Mouse (Mus musculus) embryonic facial prominence, embryonic 13.5 days (tissue): ENCODE data around the gene 4930415O20Rik. TPM values are rescaled to one million over a fixed set of nuclear protein-coding genes. Genes with fewer than 3 reads are reported as not detected.

Experiments used
- ATAC-seq: fragments of 200-750 bp; cut with Nextera tagmentation; 2 replicates; pipeline ENCODE4 v1.8.0; 2017; ENCODE audit warnings: low read depth; ENCODE audit not compliant: insufficient number of reproducible peaks, insufficient read depth, low FRiP score, low TSS enrichment
- H3K27ac ChIP-seq: fragments of 300-500 bp; sonication (generic); 2 replicates; pipeline ENCODE4 v1.5.1; 2015; ENCODE audit warnings: moderate library complexity, mild to moderate bottlenecking, inconsistent platforms
- H3K27me3 ChIP-seq: fragments of 300-500 bp; sonication (generic); 2 replicates; pipeline ENCODE4 v1.6.1; 2015; ENCODE audit warnings: mild to moderate bottlenecking, inconsistent platforms
- H3K36me3 ChIP-seq: fragments of 300-500 bp; sonication (generic); 2 replicates; pipeline ENCODE4 v1.6.1; 2015; ENCODE audit warnings: mild to moderate bottlenecking, inconsistent platforms
- H3K4me1 ChIP-seq: fragments of 300-500 bp; sonication (generic); 2 replicates; pipeline ENCODE4 v1.6.1; 2015; ENCODE audit warnings: inconsistent platforms
- H3K4me2 ChIP-seq: fragments of 300-500 bp; sonication (generic); 2 replicates; pipeline ENCODE4 v1.6.1; 2015; ENCODE audit warnings: moderate library complexity, mild to moderate bottlenecking, inconsistent platforms
- H3K4me3 ChIP-seq: fragments of 300-500 bp; sonication (generic); 2 replicates; pipeline ENCODE4 v1.5.1; 2015; ENCODE audit warnings: mild to moderate bottlenecking, inconsistent platforms
- H3K9ac ChIP-seq: fragments of 300-500 bp; sonication (generic); 2 replicates; pipeline ENCODE4 v1.6.1; 2015; ENCODE audit warnings: mild to moderate bottlenecking, inconsistent platforms
- H3K9me3 ChIP-seq: fragments of 300-500 bp; sonication (generic); 2 replicates; pipeline ENCODE4 v1.6.1; 2016; ENCODE audit warnings: inconsistent platforms
- WGBS: fragments of 180-500 bp; shearing (Covaris S2); methylation state at CpG from one replicate; pipeline ENCODE4 v1.1.7; 2015; ENCODE audit warnings: mixed read lengths; 5-methylcytosine and 5-hydroxymethylcytosine counted together
- polyA plus RNA-seq: library from polyadenylated mRNA; unstranded; fragments of >200 nt; fragmentation: Nextera tagmentation; extraction: Ambion mirVana; gene quantifications from 2 replicates; pipeline ENCODE4 v1.2.1, GENCODE M21; 2015

4930415O20Rik gene
- polyA plus RNA-seq, 1 experiment from 2014 or later: not detected

- 9% methylated on average over 7 of the region's 7 CpGs for WGBS
Measured at GRCm38 (mm10) chr15:98622199-98622598, 51.4 kb downstream of the 4930415O20Rik start.

GRCm38 (mm10) chr15:98622721-98623120, 51.9 kb downstream of the 4930415O20Rik start:
- Histone ChIP-seq H3K4me3 (no peak overlapping the region), H3K4me1 (peaks cover 15% of the 10 kb centered on the region), H3K9me3 (no peaks in the 10 kb centered on the region), H3K9ac (no peak overlapping the region), H3K4me2 (no peak overlapping the region; the same call in 1 of the 2 replicates), H3K27ac (no peak overlapping the region), H3K27me3 (no peaks in the 10 kb centered on the region), H3K36me3 (no peaks in the 10 kb centered on the region)
- no peak for ATAC-seq
- WGBS: 19% methylated on average over 6 of the region's 6 CpGs

More at GRCm38 (mm10) chr15:98622199-98622598, 51.4 kb downstream of the 4930415O20Rik start:
- Histone ChIP-seq H3K4me3 (no peak overlapping the region), H3K36me3 (no peaks in the 10 kb centered on the region), H3K9me3 (no peaks in the 10 kb centered on the region), H3K27me3 (no peaks in the 10 kb centered on the region), H3K27ac (no peak overlapping the region), H3K4me2 (peak overlapping the region; percentile 20; the same call in 1 of the 2 replicates), H3K9ac (no peak overlapping the region), H3K4me1 (peaks cover 15% of the 10 kb centered on the region)
- ATAC-seq: no peak

GRCm38 (mm10) chr15:98623361-98623821, 52.6 kb downstream of the 4930415O20Rik start:
- Histone ChIP-seq H3K9me3 (no peaks in the 10 kb centered on the region), H3K27me3 (peaks cover 5% of the 10 kb centered on the region; the same call in 1 of the 2 replicates), H3K9ac (no peak overlapping the region), H3K4me1 (peaks cover 16% of the 10 kb centered on the region), H3K36me3 (no peaks in the 10 kb centered on the region), H3K4me3 (no peak overlapping the region), H3K4me2 (no peak overlapping the region), H3K27ac (no peak overlapping the region)
- WGBS: 49% methylated on average over 5 of the region's 5 CpGs
- ATAC-seq: no peak

GRCm38 (mm10) chr15:98626078-98626477, 55.3 kb downstream of the 4930415O20Rik start:
- H3K4me2 ChIP-seq: no peak overlapping the region
- peaks cover 38% of the 10 kb centered on the region for H3K4me1 ChIP-seq
- no peak for ATAC-seq
- 18% methylated on average over 8 of the region's 8 CpGs for whole genome bisulfite sequencing
- no peak overlapping the region for H3K9ac ChIP-seq
- H3K27me3 ChIP-seq: peaks cover 30% of the 10 kb centered on the region
- H3K4me3 ChIP-seq: no peak overlapping the region
- H3K27ac ChIP-seq: no peak overlapping the region
- H3K36me3 ChIP-seq: no peaks in the 10 kb centered on the region
- H3K9me3 ChIP-seq: no peaks in the 10 kb centered on the region

GRCm38 (mm10) chr15:98626487-98627212, 55.8 kb downstream of the 4930415O20Rik start:
- Histone ChIP-seq H3K27ac (no peak overlapping the region), H3K4me1 (peaks cover 44% of the 10 kb centered on the region), H3K36me3 (no peaks in the 10 kb centered on the region), H3K27me3 (peaks cover 36% of the 10 kb centered on the region), H3K4me3 (no peak overlapping the region), H3K9ac (no peak overlapping the region), H3K4me2 (no peak overlapping the region), H3K9me3 (no peaks in the 10 kb centered on the region)
- no peak for ATAC-seq
- 66% methylated on average over 7 of the region's 7 CpGs for WGBS

- peak overlapping the region; percentile 58 for H3K9ac ChIP-seq
- H3K9me3 ChIP-seq: no peaks in the 10 kb centered on the region
- H3K4me1 ChIP-seq: peaks cover 55% of the 10 kb centered on the region
- H3K4me3 ChIP-seq: peak overlapping the region; percentile 14
- H3K27ac ChIP-seq: 0 out of 2 replicates have a peak overlapping the region, but pooled peaks have one; percentile 1
- H3K27me3 ChIP-seq: peaks cover 46% of the 10 kb centered on the region
- ATAC-seq: no peak
- H3K36me3 ChIP-seq: no peaks in the 10 kb centered on the region
- peak overlapping the region; percentile 47 for H3K4me2 ChIP-seq
- 10% methylated on average over 20 of the region's 20 CpGs for WGBS
Measured at GRCm38 (mm10) chr15:98628589-98629254, 57.9 kb downstream of the 4930415O20Rik start.

- no peak overlapping the region for H3K4me2 ChIP-seq
- H3K4me1 ChIP-seq: peaks cover 61% of the 10 kb centered on the region
- H3K4me3 ChIP-seq: no peak overlapping the region
- no peaks in the 10 kb centered on the region for H3K9me3 ChIP-seq
- no peak overlapping the region for H3K9ac ChIP-seq
- WGBS: 58% methylated on average over 6 of the region's 6 CpGs
- no peaks in the 10 kb centered on the region for H3K36me3 ChIP-seq
- no peak overlapping the region for H3K27ac ChIP-seq
- ATAC-seq: no peak
- peaks cover 46% of the 10 kb centered on the region for H3K27me3 ChIP-seq
Measured at GRCm38 (mm10) chr15:98629464-98629863, 58.7 kb downstream of the 4930415O20Rik start.

- Histone ChIP-seq H3K27ac (peak within 1 kb of the TSS; percentile 77; the same call in 1 of the 2 replicates), H3K27me3 (peaks cover 46% of the 10 kb centered on the region)
- no peak for ATAC-seq
Measured at GRCm38 (mm10) chr15:98630540-98630939, 59.7 kb downstream of the 4930415O20Rik start, which contains the start of gene Cacnb3. TSS of gene Cacnb3 (plus strand) at chr15:98630840.

GRCm38 (mm10) chr15:98631493-98631892, 60.7 kb downstream of the 4930415O20Rik start:
- Histone ChIP-seq H3K4me2 (peak overlapping the region; percentile 92), H3K36me3 (no peaks in the 10 kb centered on the region), H3K4me3 (peak overlapping the region; percentile 75), H3K9ac (peak overlapping the region; percentile 83), H3K27me3 (peaks cover 46% of the 10 kb centered on the region), H3K4me1 (peaks cover 68% of the 10 kb centered on the region), H3K9me3 (no peaks in the 10 kb centered on the region), H3K27ac (peak overlapping the region; percentile 77)
- WGBS: 0% methylated on average over 18 of the region's 18 CpGs
- peak; percentile 16; the same call in 1 of the 2 replicates for ATAC-seq

More at GRCm38 (mm10) chr15:98630540-98630939, 59.7 kb downstream of the 4930415O20Rik start, which contains the start of gene Cacnb3:
- peak within 1 kb of the TSS; percentile 92 for H3K4me2 ChIP-seq
- 30% methylated on average over 4 of the region's 4 CpGs for WGBS
- no peaks in the 10 kb centered on the region for H3K9me3 ChIP-seq
- no peaks in the 10 kb centered on the region for H3K36me3 ChIP-seq
- peak within 1 kb of the TSS; percentile 83 for H3K9ac ChIP-seq
- H3K4me1 ChIP-seq: peaks cover 63% of the 10 kb centered on the region
- peak within 1 kb of the TSS; percentile 75 for H3K4me3 ChIP-seq

GRCm38 (mm10) chr15:98632107-98632744, 61.4 kb downstream of the 4930415O20Rik start:
- Histone ChIP-seq H3K4me3 (peak overlapping the region; percentile 75), H3K9me3 (no peaks in the 10 kb centered on the region), H3K27me3 (peaks cover 46% of the 10 kb centered on the region), H3K36me3 (no peaks in the 10 kb centered on the region), H3K4me1 (peaks cover 73% of the 10 kb centered on the region), H3K9ac (peak overlapping the region; percentile 83), H3K27ac (peak overlapping the region; percentile 77), H3K4me2 (peak overlapping the region; percentile 92)
- peak; percentile 67 for ATAC-seq
- WGBS: under 1% methylated on average over 25 of the region's 25 CpGs

- peaks cover 46% of the 10 kb centered on the region for H3K27me3 ChIP-seq
- no peak for ATAC-seq
- H3K4me3 ChIP-seq: peak overlapping the region; percentile 75
- no peaks in the 10 kb centered on the region for H3K36me3 ChIP-seq
- WGBS: 3% methylated on average over 4 of the region's 4 CpGs
- H3K9ac ChIP-seq: peak overlapping the region; percentile 83
- peaks cover 79% of the 10 kb centered on the region for H3K4me1 ChIP-seq
- peak overlapping the region; percentile 77; the same call in 1 of the 2 replicates for H3K27ac ChIP-seq
- H3K4me2 ChIP-seq: peak overlapping the region; percentile 92
- H3K9me3 ChIP-seq: no peaks in the 10 kb centered on the region
Measured at GRCm38 (mm10) chr15:98632921-98633320, 62.1 kb downstream of the 4930415O20Rik start.
